Mouse (Mus musculus) ES-Bruce4 (cell line): ENCODE results near the gene Pla2g12a.

Experiments
- CTCF ChIP-seq: IDR thresholded peaks from one replicate; pipeline ENCODE4 v1.8.1; 2011; ENCODE audit warnings: low read depth, low read length
- EP300 ChIP-seq: IDR thresholded peaks from 2 replicates; pipeline ENCODE4 v1.6.1; 2011; ENCODE audit warnings: low read depth, low read length; ENCODE audit not compliant: insufficient read depth
- POLR2A ChIP-seq: IDR thresholded peaks from one replicate; pipeline ENCODE4 v1.8.1; 2011; ENCODE audit warnings: low read length; ENCODE audit not compliant: insufficient read depth

- TF ChIP-seq CTCF (no peak), POLR2A (no peak), EP300 (no peak)
Measured at GRCm38 (mm10) chr3:129912025-129912424, 33.6 kb downstream of the Pla2g12a start.
